Mouse (Mus musculus): ENCODE data around the gene Zmynd19.

The Zmynd19 gene

DNA sequence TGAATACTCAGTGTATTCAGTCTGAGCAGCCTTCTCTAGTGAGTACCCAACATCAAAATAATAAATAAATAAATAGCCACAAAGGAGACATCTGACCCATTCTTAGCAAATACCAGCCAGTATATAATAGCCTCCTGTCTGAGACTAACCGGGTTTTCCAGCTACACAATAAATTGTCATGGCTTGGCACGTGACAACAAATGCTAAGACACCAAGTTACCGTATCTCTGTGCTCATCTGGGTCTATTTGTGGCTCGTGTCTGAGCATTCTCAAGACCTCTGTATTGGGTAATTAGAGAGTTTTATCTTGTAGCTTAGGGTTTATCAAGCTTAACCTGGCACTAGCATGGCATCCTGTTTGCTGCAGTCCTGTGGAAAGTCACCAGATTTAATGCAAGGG, 7.5 kb upstream of the Zmynd19 start:
- no peak for DNase-seq

DNA sequence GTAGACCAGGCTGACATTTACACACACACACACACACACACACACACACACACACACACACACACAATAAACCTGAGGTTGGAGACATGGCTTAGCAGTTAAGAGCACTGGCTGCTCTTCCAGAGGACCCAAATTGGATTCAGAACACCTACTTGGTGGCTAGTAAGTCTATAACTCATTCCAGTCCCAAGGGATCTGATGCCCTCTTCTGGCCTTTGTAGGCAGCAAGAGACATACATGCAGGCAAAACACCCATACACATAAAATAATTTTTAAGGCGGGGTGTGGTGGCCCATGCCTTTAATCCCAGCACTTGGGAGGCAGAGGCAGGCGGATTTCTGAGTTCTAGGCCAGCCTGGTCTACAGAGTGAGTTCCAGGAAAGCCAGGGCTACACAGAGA, 5.3 kb upstream of the Zmynd19 start:
- DNase-seq: peak; percentile 69 to 70

DNA sequence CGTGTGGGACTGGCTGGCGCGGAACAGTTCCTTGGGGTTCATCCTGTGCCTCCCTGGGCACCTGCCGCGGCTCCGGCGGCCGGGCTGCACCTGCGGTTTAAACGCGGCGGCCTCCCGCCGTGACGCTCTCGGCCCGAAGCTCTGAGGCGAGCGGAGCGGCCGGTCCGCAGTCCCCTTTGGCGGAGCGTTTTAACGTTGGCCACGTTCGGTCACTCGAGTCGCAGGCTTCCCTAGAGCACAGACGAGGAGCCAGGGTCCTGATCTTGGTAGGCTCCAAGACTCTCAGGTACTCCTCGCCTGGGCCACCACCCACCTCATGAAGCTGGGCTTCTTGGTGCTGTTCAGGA, 570 bp downstream of the Zmynd19 start:
- DNase-seq: peak in 1 of 2 experiments; percentile 43

DNA sequence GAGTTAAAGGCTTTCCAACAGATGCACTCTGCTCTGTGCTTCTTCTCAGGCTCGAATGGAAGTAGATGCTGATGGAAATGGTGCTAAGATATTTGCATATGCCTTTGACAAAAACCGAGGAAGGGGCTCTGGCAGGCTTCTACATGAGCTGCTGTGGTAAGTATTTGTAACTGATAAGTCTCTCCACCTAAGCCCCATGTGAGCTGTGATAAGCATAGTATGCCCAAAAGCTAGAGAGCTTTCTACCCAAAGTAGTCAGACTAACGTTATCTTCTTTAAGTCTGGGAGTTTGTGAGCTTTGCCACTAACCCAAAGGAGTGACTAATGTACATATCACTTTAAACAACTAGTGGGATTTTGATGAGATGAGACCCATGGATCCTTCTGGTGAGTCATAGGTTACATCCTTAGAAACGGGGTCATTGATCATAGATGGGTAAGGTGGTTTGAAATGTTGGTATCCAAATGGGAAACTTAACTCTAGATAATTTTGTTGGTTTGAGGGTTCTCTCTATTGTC, 3.0 kb downstream of the Zmynd19 start:
- DNase-seq: no peak

DNA sequence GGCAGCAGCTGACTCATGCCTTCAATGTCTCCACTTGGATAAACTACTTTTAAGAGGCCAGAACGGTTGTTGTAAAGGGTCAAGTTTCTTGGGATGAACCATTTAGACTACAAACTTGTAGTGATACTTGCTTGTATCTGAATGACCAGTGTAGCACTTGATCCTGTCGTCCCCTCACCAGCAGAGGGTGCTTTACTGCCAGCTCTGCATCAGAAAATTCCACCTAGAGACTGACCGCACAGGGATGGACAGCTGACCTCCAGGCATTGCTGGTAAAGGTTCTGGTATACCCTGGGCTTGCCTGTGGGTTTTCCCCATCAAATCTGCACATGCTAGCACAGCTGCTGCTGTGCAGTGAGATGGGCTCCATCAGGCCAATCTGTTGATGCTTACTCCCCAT, 11.3 kb downstream of the Zmynd19 start:
- DNase-seq: peak; percentile 59 to 72

DNA sequence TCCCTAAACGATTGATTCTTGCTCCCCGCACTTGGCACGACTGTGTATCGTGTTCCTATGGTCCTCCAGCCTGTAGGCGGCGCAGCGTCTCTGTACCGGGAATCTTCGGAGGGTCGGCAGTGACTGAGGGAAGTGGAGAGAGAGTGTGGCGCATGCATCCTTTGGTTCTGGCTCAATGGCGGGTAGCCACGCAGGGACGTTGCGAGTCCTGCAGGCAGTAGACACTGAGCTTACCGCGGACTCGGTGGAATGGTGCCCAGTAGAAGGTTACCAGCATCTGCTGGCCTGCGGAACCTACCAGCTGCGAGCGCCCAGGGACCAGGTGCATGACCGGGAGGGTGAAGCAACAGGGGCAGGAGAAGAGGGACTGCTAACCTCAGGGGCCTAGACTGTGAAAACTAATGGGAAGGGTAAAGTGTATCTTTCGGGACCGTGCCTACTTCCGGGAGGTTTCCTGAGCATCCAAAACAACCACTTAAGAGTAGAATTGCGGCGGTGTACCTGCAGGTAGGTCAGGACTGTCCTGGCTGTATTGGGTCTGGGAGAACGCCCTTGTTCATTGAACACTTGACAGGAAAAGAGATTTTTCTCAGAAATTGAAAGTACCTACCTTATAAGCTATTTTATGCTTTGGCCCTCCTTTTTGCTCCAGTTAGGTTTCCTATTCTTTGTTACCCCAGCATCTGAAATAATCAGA, 12.9 kb downstream of the Zmynd19 start, which contains the start of gene Dph7:
Gene Dph7, plus strand, starts transcription at position 97 of the 697 bp plus-strand sequence.
- DNase-seq: peak; percentile 86 to 94

GRCm38 (mm10) chr2:24970386-24970785, 20.8 kb downstream of the Zmynd19 start:
- DNase-seq: no peak

DNA sequence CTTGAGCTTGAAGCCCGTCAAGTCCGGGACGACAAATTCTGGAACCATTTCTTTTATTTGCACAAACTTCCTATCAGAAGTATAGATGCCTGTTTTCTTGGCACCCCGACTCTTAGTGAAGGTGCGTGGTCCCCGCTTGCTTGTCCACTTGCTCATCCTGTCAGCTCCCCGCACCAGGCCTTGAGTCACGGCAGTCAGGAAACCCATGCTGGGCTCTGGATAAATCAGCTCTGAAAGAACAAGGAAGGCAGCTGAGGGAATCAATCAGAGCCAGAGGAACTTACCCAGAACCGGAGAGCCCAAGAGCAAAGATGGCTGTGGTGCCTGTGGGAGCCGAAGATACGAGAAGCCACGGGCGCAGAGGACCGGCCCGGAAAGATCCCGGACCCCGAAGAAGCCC, 24.9 kb downstream of the Zmynd19 start:
- peak in 1 of 2 experiments; percentile 28 for DNase-seq

DNA sequence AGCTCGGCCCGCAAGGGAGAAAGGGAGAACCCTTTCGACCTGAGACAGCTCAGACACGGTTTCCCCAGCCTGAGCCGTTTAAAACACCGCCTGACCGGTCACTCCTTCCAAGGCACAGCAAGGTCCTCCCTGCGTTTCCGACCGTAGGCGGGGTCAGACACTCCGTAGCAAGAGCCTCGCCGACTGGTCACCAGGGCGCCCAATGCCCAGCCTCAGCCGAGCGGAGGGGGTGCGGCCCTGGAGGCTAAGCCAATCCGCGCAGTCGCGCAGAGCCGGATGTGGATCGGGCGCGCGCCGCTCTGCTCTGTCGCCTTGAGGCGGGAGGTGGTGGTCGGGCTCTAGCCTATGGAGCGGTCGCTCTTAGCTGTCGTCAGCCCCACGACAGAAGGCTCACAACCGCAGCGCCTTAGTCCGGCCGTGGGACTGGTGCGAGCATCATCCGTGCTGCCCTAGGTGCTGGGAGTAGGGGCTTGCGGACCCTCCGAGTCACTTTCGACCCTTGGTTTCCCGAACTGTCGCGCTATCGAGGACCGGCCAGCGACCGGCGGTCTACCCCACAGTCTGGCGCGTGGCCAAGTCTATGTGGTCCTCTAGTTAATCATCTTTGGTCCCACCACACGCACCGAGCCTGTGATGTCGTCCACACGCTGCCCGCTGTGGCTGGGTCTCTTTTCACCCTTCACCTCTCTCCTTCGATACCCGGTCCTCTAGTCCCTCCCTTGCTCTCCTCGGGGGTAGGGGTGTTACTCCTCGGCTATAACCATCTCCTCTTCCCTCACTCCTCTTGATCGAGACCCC, 25.5 kb downstream of the Zmynd19 start, which contains the start of gene Mrpl41:
Gene Mrpl41, minus strand, starts transcription at position 193 of the 798 bp plus-strand sequence.
- DNase-seq: peak; percentile 98

DNA sequence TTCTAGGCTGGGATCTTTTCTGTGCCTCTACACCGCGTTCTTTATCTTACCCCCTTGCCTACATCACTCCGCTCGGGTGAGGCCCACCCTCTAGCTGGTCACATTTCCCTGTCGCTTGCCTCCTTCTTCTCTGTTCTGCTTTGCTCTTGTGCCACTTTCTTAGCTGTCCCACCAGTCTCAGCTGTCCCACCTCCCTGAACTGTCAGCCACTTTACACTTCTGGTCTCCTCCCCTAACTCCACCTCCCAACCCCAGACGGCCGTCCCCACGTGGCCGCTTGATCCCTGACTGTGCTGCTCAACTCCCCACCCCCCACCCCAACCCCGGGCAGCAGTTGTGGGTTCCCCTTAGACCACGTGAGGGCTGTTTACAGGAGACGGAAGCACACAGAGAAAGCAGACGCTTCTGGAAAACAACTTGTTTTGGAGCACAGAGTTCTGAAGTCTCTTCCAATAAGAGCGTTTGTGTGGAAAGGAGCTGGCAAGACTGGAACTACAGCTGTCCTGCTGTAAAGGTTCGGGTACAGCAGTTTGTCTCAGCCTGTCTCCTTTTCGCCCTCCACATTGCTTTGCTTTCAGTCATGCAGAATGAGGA, 26.2 kb downstream of the Zmynd19 start, which contains the start of gene Pnpla7:
Gene Pnpla7, plus strand, starts transcription at position 330 of the 594 bp plus-strand sequence.
- peak; percentile 89 to 92 for DNase-seq

GRCm38 (mm10) chr2:24976960-24977359, 27.4 kb downstream of the Zmynd19 start:
- no peak for DNase-seq

GRCm38 (mm10) chr2:24987762-24988161, 38.2 kb downstream of the Zmynd19 start:
- DNase-seq: no peak

- DNase-seq: no peak
These were observed 45.7 kb downstream of the Zmynd19 start for GRCm38 (mm10) chr2:24995332-24995731.

- DNase-seq: no peak
These were observed 46.9 kb downstream of the Zmynd19 start for GRCm38 (mm10) chr2:24996471-24996870.

DNA sequence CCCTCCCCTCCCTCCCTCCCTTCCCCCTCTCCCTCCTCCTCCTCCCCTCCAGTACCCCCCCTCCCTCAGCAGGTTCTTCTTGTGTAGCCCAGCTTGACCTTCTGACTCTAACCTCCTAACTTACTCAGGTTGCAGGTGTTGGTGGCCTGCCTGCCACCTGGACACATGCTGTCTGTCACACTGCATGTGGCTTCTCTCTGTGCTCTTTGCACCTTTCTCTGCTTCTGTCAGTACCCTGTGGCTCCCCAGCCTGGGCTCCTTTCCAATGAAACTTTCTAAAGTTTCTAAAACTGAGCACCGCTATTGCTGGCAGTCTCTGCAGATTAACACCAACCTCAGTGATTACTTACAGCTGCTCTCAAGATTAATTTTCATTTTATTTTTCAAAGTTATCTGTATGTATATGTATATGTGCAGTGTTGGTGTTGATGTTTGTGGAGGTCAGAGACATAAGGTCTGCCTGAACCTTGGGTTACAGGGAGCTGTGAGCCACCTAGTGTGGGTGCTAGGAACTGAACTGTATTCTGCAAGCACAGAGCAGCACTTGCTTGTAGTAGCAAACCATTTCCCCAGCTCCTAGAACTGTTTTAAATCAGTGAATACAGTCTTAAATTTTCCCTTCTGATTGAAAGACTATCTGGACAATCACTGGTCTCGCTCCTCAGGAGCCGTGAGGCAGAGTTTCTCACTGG, 51.1 kb downstream of the Zmynd19 start:
- peak; percentile 52 to 76 for DNase-seq

- DNase-seq: no peak
These were observed 54.6 kb downstream of the Zmynd19 start for GRCm38 (mm10) chr2:25003946-25004786.

GRCm38 (mm10) chr2:25006767-25007166, 57.2 kb downstream of the Zmynd19 start:
- no peak for DNase-seq

GRCm38 (mm10) chr2:25008250-25008649, 58.7 kb downstream of the Zmynd19 start:
- DNase-seq: peak in 1 of 2 experiments; percentile 36

Data from kidney, postnatal 36 days (tissue).